Mouse (Mus musculus) bone marrow, adult 2 months (tissue): Measurements from ENCODE around the gene Prkci. TPM values are rescaled to one million over a fixed set of nuclear protein-coding genes. Genes with fewer than 3 reads are reported as not detected.
A peak's percentile ranks its signal among the peaks of the same experiment; 100 is the strongest.

Source experiments
- H3K27ac ChIP-seq: fragments of 200-500 bp; 2 replicates; pipeline ENCODE4 v1.5.1; 2012; ENCODE audit warnings: low read depth, mild to moderate bottlenecking, control low read depth, inconsistent platforms, low read length; ENCODE audit not compliant: control insufficient read depth, poor library complexity, insufficient read depth
- H3K4me1 ChIP-seq: fragments of 200-500 bp; 2 replicates; pipeline ENCODE4 v1.6.1; 2011; ENCODE audit warnings: low read length; ENCODE audit not compliant: control insufficient read depth, insufficient read depth
- H3K4me3 ChIP-seq: fragments of 200-500 bp; replicated peaks from 2 replicates; pipeline ENCODE3; 2011; ENCODE audit warnings: mild to moderate bottlenecking, low read depth, low read length, control low read depth; ENCODE audit not compliant: control insufficient read depth
- CTCF ChIP-seq: fragments of 200-500 bp; IDR thresholded peaks from 2 replicates; pipeline ENCODE4 v1.5.1; 2011; ENCODE audit warnings: low read length, control low read depth; ENCODE audit not compliant: control insufficient read depth, insufficient read depth
- POLR2A ChIP-seq: fragments of 200-500 bp; IDR thresholded peaks from 2 replicates; pipeline ENCODE4 v1.6.1; 2011; ENCODE audit warnings: low read depth, mild to moderate bottlenecking, control low read depth, low read length, borderline replicate concordance; ENCODE audit not compliant: control insufficient read depth
- WGBS: fragments of 180-500 bp; shearing (Covaris S2); methylation state at CpG from one replicate; pipeline ENCODE4 v1.1.7; 2018; 5-methylcytosine and 5-hydroxymethylcytosine counted together
- polyA plus RNA-seq: library from polyadenylated mRNA; stranded (reverse); fragments of >200 nt; gene quantifications from 2 replicates; pipeline ENCODE4 v1.2.4, GENCODE M21; 2011; ENCODE audit warnings: low replicate concordance; ENCODE audit not compliant: missing spikeins, insufficient read depth, insufficient read length

The Prkci gene
- polyA plus RNA-seq, 1 experiment, result 9.0 TPM

DNA sequence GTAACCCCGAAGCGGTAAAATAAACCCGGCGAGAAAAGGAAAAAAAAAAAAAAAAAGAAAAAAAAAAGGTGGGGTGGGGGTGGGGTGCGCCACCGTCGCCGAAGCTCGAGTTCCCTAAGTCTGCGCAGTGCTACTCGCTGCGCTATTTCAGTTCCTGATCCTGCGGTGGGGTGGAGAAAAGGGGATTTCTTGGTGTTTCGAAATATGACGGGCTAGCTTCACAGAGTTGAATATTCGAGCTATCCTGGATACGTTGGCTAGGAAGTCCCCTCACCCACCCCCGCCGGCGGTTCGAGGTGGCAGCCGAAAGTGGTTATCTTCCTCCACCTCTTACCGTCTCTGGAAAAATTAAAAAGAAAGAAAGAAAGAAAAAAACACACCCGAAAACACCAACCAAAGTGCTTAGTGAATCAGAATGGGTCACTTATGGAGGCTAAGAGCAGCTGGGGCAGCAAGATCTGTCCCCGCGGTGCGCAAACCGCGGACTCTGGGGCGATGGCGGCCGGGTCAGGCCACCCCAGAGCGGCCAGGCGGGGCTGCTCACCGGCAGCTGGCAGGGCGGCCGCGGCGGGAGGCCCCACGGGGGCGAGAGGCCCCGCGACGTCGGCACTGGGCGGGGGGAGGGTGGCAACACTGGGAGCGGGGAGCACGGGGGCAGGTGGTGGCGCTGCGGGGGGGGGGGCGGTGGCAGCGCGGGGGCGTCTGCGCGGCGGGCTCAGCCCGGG, 98.2 kb downstream of the Prkci start:
- Histone ChIP-seq H3K27ac (peak overlapping the region; percentile 100), H3K4me1 (peaks cover 3% of the 10 kb centered on the region), H3K4me3 (peak overlapping the region; percentile 75)
- TF ChIP-seq CTCF (no peak), POLR2A (peak; percentile 42; the same call in 1 of the 2 replicates)
- WGBS, result under 1% methylated on average over 50 of the region's 58 CpGs

DNA sequence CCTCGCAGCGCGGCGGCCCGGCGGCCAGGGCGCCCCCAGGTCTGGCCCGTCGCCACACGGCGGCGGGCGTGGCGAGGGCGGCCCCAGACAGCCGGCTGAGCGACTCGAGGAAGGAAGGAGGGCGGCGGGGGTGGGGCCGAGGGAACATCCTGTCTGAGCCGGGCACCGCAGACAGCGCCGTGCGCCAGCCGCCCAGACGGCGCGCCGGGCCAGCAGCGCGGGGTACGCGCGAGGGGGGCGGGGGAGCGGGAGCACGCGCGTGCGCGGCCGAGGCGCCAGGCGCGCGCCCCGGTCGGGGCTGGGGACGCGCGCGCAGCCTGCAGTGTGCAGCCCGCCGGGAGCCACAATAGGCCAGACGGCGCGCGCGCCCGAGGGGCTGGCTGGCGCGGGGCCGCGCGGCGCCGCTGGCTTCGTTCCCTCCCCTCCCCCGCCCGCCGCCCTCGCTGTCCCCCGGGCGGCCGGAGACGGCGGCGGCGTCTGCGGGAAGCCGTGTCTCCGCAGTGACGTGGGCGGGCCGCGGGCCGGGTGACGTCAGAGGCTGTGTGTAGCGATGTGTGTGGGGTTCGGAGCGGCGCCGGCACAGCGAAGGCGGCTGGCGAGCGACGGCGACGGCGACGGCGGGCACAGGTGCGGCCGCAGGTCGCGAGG, 99.1 kb downstream of the Prkci start, which contains the start of gene Skil:
Gene Skil, plus strand, starts transcription at position 528 of the 648 bp plus-strand sequence.
- TF ChIP-seq CTCF (no peak), POLR2A (peak; percentile 28; the same call in 1 of the 2 replicates)
- H3K27ac ChIP-seq, result peak within 1 kb of the TSS; percentile 100
- peaks cover 3% of the 10 kb centered on the region for H3K4me1 ChIP-seq
- peak within 1 kb of the TSS; percentile 75 for H3K4me3 ChIP-seq
- WGBS, result under 1% methylated on average over 103 of the region's 109 CpGs

DNA sequence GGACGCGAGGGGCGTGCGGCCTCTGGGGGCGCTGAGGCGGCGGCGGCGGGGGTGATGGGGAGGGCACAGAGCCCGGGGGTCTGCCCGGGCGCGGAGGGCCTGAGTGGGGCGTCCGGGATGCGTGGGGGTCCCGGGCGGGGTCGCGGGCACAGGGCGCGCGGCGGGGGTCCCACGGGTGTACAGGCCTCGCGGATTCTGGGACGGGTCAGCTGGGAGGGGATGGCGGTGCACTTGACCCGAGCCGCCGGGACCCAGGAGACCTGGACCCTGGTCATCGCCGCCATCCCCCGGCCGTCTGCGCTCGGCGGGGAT, 99.6 kb downstream of the Prkci start:
- 2% methylated on average over 38 of the region's 39 CpGs for WGBS
- Histone ChIP-seq H3K27ac (peak overlapping the region; percentile 100), H3K4me1 (peaks cover 3% of the 10 kb centered on the region), H3K4me3 (peak overlapping the region; percentile 62)
- TF ChIP-seq POLR2A (no peak), CTCF (no peak)

DNA sequence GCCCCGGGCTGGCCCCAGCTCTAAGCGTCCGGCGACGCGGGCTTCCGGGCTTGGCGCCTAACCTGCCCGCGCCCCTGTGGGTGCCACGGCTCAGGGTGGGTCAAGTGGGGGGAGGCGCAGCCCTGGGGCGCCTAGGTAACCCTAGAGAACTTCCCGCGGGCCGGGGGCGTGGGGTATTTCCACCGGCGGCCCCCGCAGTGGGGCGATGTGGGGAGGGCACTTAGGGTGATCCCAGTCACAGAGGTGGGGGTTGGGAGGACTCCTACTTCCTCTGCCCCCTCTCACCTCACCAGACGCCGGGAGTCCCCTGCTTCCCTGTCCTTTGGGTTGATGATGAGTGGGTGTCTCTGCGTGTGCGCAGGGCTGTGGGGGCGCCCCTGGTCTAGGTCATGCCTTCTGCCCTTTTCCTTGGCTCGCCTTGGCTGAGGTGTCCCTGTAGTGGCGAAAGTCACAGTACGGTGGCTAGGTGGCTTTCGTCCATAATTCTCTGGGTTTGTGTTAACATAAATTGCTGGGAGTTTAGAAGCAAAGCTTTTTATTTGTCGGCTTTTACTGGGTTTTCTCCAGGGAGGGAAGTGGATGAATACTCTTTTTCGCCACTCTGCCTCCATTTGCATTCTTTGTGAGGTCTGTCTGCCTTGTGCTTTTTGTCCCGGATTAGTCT, 100.1 kb downstream of the Prkci start:
- peak overlapping the region; percentile 100 for H3K27ac ChIP-seq
- TF ChIP-seq CTCF, result no peak
- TF ChIP-seq POLR2A, result peak; percentile 15; the same call in 1 of the 2 replicates
- WGBS, result 4% methylated on average over 33 of the region's 33 CpGs
- peaks cover 3% of the 10 kb centered on the region for H3K4me1 ChIP-seq
- H3K4me3 ChIP-seq, result peak overlapping the region; percentile 62

DNA sequence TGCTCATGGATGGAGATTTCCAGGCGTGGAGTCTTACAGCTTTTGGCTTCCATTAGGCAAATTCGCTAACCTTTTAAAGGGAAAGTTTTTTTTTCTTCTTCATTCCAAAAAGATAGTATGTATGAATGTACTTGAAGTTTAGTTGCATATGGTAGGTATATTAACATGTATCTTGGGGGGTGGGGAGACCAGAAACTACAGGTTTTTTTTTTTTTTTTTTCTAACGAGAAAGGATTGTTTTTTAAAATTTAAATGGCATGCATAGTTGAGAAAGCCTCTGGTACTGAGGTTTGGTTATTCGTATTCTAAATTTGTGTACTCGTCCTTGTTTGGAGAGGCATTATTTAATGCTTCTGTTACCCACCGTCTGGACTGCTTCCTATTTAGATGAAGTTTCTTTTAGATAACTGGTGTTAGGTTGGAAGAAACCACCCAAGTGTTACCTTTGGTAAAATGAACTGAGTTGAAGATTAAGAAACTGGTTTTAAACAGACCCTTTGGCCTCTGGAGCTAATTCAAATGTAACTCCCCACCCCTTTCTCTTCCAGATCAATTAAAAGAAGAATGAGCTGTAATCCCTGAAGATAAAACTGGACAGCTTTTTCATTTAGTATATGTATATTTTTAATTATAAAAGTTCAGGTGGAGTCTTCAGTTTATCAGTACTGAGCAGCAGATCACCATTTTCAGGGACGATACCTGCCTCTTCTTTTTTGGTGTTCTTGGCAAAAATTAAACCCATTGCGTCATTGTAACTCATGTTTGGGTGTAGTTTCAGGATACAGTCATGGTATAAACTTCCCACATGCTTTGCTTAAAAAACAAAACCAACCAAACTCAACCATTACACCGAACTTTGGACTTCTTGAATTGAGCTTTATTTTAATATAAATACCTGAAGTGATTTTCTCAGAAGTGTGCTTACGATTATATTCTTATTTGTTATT, 100.9 kb downstream of the Prkci start:
- 57% methylated on average over 10 of the region's 10 CpGs for WGBS
- Histone ChIP-seq H3K4me1 (peaks cover 3% of the 10 kb centered on the region), H3K4me3 (no peak overlapping the region), H3K27ac (no peak overlapping the region)
- no peak for TF ChIP-seq CTCF
- no peak for TF ChIP-seq POLR2A

DNA sequence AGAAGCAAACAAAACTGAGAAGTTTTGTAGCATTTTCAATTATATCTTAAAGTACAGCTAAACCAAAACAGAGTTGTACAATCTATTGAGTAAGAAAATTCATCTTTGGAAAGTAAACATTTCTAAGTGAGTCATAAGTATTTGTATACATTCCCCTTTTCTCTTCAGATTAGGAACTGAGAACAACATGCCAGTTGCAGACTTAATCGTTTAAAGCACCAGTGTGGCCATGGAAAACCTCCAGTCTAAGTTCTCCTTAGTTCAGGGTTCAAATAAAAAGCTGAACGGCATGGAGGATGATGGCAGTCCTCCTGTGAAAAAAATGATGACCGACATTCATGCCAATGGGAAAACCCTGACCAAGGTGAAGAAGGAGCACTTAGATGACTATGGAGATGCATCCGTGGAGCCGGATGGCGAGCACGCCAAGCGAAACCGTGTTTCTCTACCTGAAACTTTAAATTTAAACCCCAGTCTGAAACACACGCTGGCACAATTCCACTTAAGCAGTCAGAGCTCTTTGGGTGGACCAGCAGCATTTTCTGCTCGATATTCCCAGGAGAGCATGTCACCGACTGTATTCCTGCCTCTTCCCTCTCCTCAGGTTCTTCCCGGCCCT, 101.7 kb downstream of the Prkci start:
- Histone ChIP-seq H3K4me1 (peaks cover 3% of the 10 kb centered on the region), H3K4me3 (no peak overlapping the region), H3K27ac (no peak overlapping the region)
- TF ChIP-seq POLR2A, result no peak
- no peak for TF ChIP-seq CTCF
- WGBS, result 89% methylated on average over 13 of the region's 13 CpGs

DNA sequence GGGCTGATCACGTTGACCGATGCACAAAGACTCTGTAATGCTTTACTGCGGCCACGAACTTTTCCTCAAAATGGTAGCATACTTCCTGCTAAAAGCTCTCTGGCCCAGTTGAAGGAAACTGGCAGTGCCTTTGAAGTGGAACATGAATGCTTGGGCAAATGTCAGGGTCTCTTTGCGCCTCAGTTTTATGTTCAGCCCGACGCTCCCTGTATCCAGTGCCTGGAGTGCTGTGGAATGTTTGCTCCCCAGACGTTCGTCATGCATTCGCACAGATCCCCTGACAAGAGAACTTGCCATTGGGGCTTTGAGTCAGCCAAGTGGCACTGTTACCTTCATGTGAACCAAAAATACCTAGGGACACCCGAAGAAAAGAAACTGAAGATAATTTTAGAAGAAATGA, 102.4 kb downstream of the Prkci start:
- H3K27ac ChIP-seq, result no peak overlapping the region
- H3K4me1 ChIP-seq, result peaks cover 3% of the 10 kb centered on the region
- no peak overlapping the region for H3K4me3 ChIP-seq
- TF ChIP-seq POLR2A, result no peak
- TF ChIP-seq CTCF, result no peak
- 84% methylated on average over 11 of the region's 11 CpGs for WGBS

DNA sequence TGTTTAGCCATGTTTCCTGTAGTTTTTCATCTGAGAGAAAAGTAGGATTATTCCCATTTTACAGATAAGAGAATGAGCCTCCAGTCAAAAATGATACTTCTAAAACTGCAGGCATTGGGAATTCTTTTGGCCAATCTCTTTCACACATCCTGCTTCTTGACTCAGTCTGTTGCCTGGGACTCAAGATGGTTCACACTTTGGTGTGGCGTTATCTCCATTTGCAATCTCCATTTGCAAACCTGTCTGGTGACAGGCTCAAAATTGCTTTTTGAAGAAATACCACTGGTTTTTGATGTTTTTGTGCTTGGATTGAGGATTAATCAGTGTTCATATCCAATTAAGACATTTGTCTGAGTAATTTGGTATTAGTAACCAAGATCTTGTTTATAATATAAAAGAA, 103.0 kb downstream of the Prkci start:
- no peak overlapping the region for H3K4me3 ChIP-seq
- peaks cover 1% of the 10 kb centered on the region; the same call in 1 of the 2 replicates for H3K4me1 ChIP-seq
- no peak overlapping the region for H3K27ac ChIP-seq
- no peak for TF ChIP-seq POLR2A
- no peak for TF ChIP-seq CTCF
- 88% methylated on average over 1 of the region's 1 CpGs for WGBS
